Mouse (Mus musculus) G1E (cell line): ENCODE data around the gene Hist1h2ae. TPM values are rescaled to one million over a fixed set of nuclear protein-coding genes. Genes with fewer than 3 reads are reported as not detected.
A peak's percentile ranks its signal among the peaks of the same experiment; 100 is the strongest.
"Not testable (repeated sequence)": the region's sequence is repeated elsewhere in the genome, so short reads cannot be mapped to it uniquely, and the experiment has no call there.

Experiments
- ATAC-seq: 2 replicates; pipeline ENCODE4 v1.8.0; 2016; ENCODE audit warnings: mild to moderate bottlenecking; ENCODE audit not compliant: insufficient number of reproducible peaks, poor library complexity, low FRiP score, severe bottlenecking; ENCODE audit errors: extremely low read depth
- DNase-seq: peaks from one replicate; pipeline ENCODE4 v3.0.0; 2012; ENCODE audit warnings: low spot score
- H3K27me3 ChIP-seq: 2 replicates; pipeline ENCODE4 v1.6.1; 2012; ENCODE audit warnings: mild to moderate bottlenecking, low read length, inconsistent platforms; ENCODE audit not compliant: insufficient read depth
- H3K36me3 ChIP-seq: replicated peaks from 2 replicates; pipeline ENCODE3; 2012; ENCODE audit warnings: mild to moderate bottlenecking, inconsistent platforms
- H3K4me1 ChIP-seq: 2 replicates; pipeline ENCODE4 v1.6.1; 2012; ENCODE audit warnings: low read depth, low read length, inconsistent platforms, mixed read lengths; ENCODE audit not compliant: insufficient read depth
- H3K4me3 ChIP-seq: 2 replicates; pipeline ENCODE4 v1.5.1; 2012; ENCODE audit warnings: low read depth, mild to moderate bottlenecking, inconsistent platforms, low read length, moderate library complexity, mixed read lengths
- H3K9me3 ChIP-seq: replicated peaks from 2 replicates; pipeline ENCODE4 v1.6.1; 2012; ENCODE audit warnings: inconsistent platforms
- CTCF ChIP-seq: IDR thresholded peaks from 2 replicates; pipeline ENCODE4 v1.5.1; 2012; ENCODE audit warnings: low read depth, low read length, inconsistent platforms, mixed read lengths
- GATA1 ChIP-seq: IDR thresholded peaks from 2 replicates; pipeline ENCODE4 v1.6.1; 2012; ENCODE audit warnings: borderline replicate concordance, low read length, inconsistent platforms, mixed read lengths
- GATA2 ChIP-seq: IDR thresholded peaks from 2 replicates; pipeline ENCODE4 v1.6.1; 2012; ENCODE audit warnings: low read depth, low read length, inconsistent platforms, borderline replicate concordance
- POLR2AphosphoS5 ChIP-seq: IDR thresholded peaks from 2 replicates; pipeline ENCODE4 v1.6.1; 2012; ENCODE audit warnings: low read depth, low read length, inconsistent platforms; ENCODE audit not compliant: insufficient replicate concordance
- TAL1 ChIP-seq: conservative IDR thresholded peaks from 2 replicates; pipeline ENCODE4 v1.6.1; 2012; ENCODE audit warnings: low read depth, low read length, inconsistent platforms, mixed read lengths
- polyA plus RNA-seq: library from polyadenylated mRNA; stranded (reverse); fragments of >175 nt; gene quantifications from 2 replicates; pipeline ENCODE4 v1.2.3, GENCODE M21; 2012
- total RNA-seq, 2 experiments: library from RNA; stranded (forward) in 1 of 2; stranded (reverse) in 1 of 2; fragments of 200-1000 nt in 1 of 2; fragments of >200 nt in 1 of 2; fragmentation: Nextera tagmentation in 1 of 2; gene quantifications; 2 replicates each; pipeline ENCODE4 v1.2.3; 2014 to 2017

The Hist1h2ae gene
- total and polyA plus RNA-seq, 3 experiments = 31.2 to 258 (median 81.0) TPM

DNA sequence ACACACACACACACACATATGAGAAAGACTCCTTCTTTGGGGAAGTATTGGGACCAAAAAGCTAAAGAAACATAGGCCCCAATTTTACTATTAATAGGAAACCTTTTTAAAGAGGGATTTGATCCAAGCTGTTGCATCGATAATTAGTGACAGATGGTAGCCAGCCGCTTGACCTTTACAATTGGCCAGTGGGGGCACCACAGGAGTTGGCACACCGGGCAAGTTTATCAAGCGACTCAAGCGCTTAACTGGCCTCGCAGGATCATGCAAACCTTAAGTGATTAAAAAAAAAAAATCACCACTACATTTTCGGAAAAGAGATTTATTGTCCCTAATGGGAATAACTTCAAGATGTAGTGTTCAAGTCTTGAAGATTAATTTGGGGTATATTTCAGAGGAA, 21.6 kb upstream of the Hist1h2ae start:
- H3K27me3 ChIP-seq = no peaks in the 10 kb centered on the region
- H3K4me1 ChIP-seq = peaks cover 77% of the 10 kb centered on the region
- H3K4me3 ChIP-seq = no peak overlapping the region
- TF ChIP-seq GATA1 = no peak
- no peak for TF ChIP-seq POLR2AphosphoS5
- TF ChIP-seq TAL1 = no peak
- no peak for TF ChIP-seq CTCF
- TF ChIP-seq GATA2 = no peak
- DNase-seq (no peak), ATAC-seq (no peak)
- no peaks in the 10 kb centered on the region for H3K9me3 ChIP-seq
- H3K36me3 ChIP-seq = no peaks in the 10 kb centered on the region

DNA sequence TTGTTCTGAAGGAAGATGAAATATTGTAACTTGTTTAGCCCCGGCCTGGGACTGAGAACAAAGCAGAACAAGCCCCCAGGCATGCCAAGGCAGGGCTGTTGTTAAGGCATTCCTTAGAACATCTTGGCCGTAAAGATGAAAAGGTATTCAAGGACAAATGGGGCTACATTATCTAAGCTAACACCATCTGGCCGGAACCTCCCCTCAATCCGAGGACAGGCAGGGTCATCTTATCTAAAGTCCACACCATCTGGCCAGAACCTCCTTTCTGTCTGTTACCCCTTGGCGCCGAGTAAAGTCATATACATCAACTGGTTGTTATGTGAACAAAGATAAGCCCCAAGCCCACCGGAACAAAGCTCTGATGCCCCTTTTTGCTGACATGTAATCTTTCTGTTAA, 20.9 kb upstream of the Hist1h2ae start:
- not testable (repeated sequence) for H3K36me3 ChIP-seq, ATAC-seq, H3K9me3 ChIP-seq, H3K4me3 ChIP-seq, DNase-seq, H3K27me3 ChIP-seq
- peak; percentile 50 for TF ChIP-seq TAL1
- H3K4me1 ChIP-seq = peaks cover 74% of the 10 kb centered on the region

DNA sequence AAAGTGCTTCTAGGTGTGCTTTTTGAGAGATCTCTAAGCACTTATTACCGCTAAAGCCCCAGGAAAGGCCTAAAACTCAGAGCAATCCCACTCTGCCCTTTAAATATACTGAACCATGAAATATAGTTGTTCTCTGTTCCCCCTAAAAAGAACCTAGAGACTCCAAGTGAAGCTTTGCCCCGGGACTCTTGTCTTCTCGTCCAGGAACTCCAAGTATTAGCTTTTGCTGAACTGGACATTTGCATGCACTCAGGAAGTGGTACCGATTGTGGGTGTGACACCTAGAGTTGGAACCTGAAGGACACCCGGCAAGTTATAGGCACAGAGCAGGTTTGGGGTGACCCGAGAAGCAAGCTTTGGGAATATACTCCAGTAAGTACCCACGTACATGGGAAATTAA, 20.2 kb upstream of the Hist1h2ae start:
- DNase-seq (no peak), ATAC-seq (no peak)
- H3K4me3 ChIP-seq = no peak overlapping the region
- no peaks in the 10 kb centered on the region for H3K9me3 ChIP-seq
- TF ChIP-seq TAL1 = no peak
- no peak for TF ChIP-seq GATA1
- no peaks in the 10 kb centered on the region for H3K36me3 ChIP-seq
- no peaks in the 10 kb centered on the region for H3K27me3 ChIP-seq
- peaks cover 76% of the 10 kb centered on the region for H3K4me1 ChIP-seq

DNA sequence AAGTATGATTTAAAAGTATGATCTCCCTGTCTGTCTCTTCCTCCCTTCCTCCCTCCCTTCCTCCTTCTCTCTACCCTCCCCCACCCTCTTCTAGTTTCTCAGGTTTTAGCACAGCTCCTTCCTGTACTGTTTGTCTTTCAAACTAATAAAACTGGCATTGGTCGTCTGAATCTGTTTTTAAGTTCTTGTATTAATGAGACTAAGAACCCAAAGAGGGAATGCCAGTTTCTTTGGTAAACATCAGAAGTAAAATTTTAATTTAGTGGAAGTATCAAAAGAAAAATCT, 15.9 kb upstream of the Hist1h2ae start:
- no peak for TF ChIP-seq POLR2AphosphoS5
- no peak for TF ChIP-seq GATA1
- no peak for TF ChIP-seq GATA2
- no peak for TF ChIP-seq CTCF
- TF ChIP-seq TAL1 = no peak
- no peaks in the 10 kb centered on the region for H3K36me3 ChIP-seq
- H3K4me3 ChIP-seq = no peak overlapping the region; the same call in 1 of the 2 replicates
- H3K4me1 ChIP-seq = peaks cover 63% of the 10 kb centered on the region
- no peak for DNase-seq
- ATAC-seq = no peak
- H3K9me3 ChIP-seq = no peaks in the 10 kb centered on the region
- no peaks in the 10 kb centered on the region for H3K27me3 ChIP-seq

DNA sequence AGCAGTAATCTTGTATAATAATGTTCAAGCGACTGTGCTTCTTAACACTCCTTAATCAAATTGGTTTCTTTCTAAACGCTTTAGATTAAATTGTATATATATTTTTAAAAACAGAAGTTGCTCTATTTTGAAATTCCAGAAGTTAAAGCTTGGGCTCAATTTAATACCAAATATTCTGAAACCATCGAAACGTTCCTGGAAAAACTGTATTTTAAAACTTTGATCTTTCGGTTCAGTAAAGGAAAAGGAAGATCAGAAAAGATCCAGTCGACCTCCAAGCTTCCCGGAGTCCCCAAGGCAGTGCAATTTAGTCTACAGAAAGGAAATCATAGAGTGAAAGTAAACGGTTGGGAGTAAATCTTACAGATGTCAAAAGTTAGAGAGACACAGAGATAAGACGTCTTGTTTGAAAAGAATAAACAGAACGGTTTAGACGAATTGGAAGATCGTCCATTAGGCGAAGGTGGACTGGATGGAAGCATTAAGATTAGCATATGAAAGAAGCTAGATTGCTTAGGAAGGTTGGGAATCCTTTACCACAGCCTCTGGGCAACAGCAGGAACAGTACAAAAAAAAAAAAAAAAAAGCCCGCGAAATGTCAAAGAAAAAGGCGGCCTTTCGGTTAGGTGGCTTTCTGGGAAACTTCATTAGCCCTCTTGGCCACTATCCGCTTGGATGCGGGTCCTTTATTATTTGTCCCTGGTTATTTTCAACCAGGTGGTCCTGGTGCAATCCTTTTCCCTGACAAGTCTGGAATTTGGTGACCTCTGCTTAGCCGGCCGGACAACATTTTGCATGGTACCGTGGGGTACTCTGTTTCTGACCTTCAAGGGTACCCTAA, 15.3 kb upstream of the Hist1h2ae start:
- no peaks in the 10 kb centered on the region for H3K27me3 ChIP-seq
- TF ChIP-seq POLR2AphosphoS5 = no peak
- TF ChIP-seq TAL1 = no peak
- peaks cover 62% of the 10 kb centered on the region for H3K4me1 ChIP-seq
- DNase-seq = no peak
- peak overlapping the region; percentile 4; the same call in 1 of the 2 replicates for H3K4me3 ChIP-seq
- no peak for ATAC-seq
- H3K9me3 ChIP-seq = no peaks in the 10 kb centered on the region
- no peaks in the 10 kb centered on the region for H3K36me3 ChIP-seq

DNA sequence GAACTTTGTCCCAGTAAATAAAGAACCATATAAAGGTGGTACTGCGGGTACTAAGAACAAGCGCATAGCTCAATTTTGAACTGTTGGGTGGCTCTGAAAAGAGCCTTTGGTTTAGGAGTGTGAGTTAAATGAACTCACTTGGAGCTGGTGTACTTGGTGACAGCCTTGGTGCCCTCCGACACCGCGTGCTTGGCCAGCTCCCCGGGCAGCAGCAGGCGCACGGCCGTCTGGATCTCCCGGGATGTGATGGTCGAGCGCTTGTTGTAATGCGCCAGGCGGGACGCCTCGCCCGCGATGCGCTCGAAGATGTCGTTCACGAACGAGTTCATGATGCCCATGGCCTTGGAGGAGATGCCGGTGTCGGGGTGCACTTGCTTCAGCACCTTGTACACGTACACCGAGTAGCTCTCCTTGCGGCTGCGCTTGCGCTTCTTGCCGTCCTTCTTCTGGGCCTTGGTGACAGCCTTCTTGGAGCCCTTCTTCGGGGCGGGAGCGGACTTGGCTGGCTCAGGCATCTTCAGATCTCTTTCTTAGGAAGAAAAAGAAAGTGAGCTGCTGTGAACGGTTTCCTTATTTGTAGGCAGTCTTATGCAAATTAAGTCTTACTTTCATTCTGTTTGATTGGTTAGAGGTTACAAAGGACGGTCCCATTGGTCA, 14.6 kb upstream of the Hist1h2ae start:
- H3K27me3 ChIP-seq, H3K9me3 ChIP-seq, H3K36me3 ChIP-seq: not testable (repeated sequence)
- ATAC-seq (peak; percentile 71), DNase-seq (peak; percentile 38)
- Histone ChIP-seq H3K4me1 (peaks cover 62% of the 10 kb centered on the region), H3K4me3 (peak overlapping the region; percentile 64; the same call in 1 of the 2 replicates)
- TF ChIP-seq POLR2AphosphoS5 = peak; percentile 99

DNA sequence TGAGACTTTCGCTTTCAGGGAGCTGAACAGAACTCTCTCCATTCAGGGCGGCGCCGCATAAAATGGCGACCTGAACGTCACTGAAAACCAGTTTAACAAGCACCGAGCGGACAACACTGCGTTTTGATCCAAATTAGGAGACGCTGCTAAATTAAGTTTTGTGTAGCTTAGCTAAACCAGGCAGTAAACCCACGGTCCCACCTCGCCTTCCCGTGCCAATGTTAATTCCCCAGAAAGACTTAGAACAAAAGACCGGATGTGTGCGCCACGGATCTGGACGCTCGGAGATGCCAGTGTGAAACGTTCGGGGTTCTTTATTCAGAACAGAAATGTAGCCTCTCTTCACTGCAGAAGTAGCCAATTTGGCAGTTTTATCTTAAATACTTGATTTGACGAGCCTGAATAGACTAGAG, 14.0 kb upstream of the Hist1h2ae start:
- no peaks in the 10 kb centered on the region for H3K27me3 ChIP-seq
- DNase-seq (no peak), ATAC-seq (peak; percentile 4; the same call in 1 of the 2 replicates)
- no peaks in the 10 kb centered on the region for H3K36me3 ChIP-seq
- peaks cover 61% of the 10 kb centered on the region for H3K4me1 ChIP-seq
- TF ChIP-seq CTCF (no peak), POLR2AphosphoS5 (peak; percentile 97)
- no peaks in the 10 kb centered on the region for H3K9me3 ChIP-seq
- peak overlapping the region; percentile 64 for H3K4me3 ChIP-seq
